Mouse (Mus musculus): Measurements from ENCODE around the gene Prpf39.

The Prpf39 gene

DNA sequence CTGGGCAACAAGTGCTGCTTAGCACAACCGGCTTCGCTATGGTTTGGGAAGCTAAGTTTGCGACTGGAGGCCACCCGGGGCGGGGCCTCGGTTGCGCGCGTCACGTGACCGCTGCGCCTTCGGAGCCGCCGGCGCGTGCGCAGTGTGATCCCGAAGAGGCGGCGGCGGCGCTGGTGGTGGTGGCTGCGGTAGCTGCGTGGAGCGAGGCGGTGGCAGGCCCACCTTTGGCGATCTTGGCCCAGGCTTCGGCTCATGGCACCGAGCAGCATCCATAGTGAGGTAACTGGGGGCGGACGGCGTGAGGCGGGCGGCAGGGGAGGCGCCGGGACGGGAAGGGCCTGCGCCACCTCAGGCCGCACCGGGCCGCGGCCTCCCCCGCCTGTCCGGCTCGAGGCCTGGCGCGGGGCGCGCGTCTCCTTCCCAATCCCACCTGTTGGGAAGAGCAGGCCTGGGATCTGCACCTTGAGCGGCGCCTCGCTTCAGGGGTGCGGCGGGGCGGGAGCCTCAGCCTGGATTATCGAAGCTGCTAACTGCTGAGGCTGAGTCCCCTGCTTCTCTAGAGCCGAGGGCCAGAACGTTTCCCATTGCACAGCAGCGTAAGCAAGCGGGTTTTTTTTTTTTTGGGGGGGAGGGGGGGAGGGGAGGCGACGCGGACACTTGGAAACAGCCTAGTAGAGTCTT is at the start of gene Prpf39:
Prpf39 (plus strand) TSS at position 144 of the 681 bp plus-strand sequence.
- DNase-seq (ENCODE audit: low spot score in 2 of 2) = peak; percentile 89 to 97

- no peak for DNase-seq (ENCODE audit: low spot score in 2 of 2)
Observed at GRCm38 (mm10) chr12:65007725-65008124, 28.4 kb upstream of the Prpf39 start.

GRCm38 (mm10) chr12:65022842-65023241 is 13.3 kb upstream of the Prpf39 start:
- no peak for DNase-seq (ENCODE audit: low spot score in 2 of 2)

DNA sequence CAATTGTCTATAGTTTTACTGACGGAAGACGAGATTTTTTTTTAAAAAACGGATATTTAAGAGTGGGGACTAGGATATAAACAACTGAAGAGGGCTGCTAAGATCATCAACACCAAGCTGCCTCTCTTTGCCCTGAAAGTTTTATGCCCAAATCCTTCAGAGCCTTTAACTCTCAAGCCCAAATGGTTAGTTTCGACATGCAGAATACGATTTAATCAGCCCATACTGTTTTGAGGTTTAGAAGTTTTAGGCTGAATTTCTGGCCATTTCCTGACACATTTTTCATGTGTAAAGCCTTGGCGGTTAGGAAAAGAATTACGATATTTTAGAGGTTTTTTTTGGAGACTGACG is 319 bp upstream of the Prpf39 start:
- DNase-seq (ENCODE audit: low spot score in 2 of 2) = no peak

DNA sequence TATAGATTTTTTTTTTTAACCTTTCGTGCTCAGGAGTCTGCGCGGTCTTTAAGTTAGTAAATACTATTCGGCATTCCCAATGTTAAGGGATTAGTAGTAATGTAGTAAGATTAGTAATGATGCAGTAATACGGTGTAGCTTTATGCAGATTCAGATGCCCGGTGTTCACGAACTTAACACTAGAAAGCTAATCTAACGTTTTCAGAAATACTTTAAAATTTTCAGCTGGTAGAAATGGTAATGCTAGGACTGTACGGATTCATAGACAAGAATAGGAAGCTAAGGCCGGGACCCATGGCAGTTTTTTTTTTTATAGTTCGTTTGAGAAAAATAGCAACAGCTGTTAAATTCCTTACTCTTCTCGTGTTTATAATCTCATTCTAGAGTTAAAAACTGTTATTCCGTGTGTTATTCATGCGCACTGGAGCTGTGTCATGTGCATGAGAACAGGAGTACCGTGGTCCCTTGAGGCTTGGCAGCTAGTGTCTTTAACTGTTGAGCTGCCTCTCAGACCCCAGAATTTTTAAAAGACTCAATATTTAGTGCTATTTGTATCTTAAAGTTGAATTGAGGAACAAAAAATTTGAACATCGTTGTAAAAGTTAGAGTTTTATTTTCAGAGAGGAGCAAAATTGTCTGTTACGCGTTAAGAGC is 886 bp downstream of the Prpf39 start:
- no peak for DNase-seq (ENCODE audit: low spot score in 2 of 2)

DNA sequence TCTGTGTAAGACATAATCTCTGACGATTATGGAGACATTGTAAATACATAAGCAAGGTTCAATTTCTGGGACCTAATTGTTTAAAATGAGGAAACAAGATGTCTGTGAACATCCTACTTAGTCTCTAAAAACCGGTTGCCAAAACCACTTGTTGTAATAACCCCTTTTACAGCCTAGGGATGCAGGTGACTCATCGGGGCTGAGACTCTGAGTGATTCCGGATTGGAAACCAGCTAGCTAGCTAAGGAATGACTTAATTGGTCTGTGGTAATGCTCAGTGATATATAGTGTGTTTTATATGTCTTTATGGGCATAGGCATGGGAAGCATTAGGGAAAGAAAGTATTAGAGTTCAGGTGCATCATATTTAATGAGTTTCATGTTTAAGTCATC is 1.4 kb downstream of the Prpf39 start:
- DNase-seq (ENCODE audit: low spot score in 2 of 2) = no peak

DNA sequence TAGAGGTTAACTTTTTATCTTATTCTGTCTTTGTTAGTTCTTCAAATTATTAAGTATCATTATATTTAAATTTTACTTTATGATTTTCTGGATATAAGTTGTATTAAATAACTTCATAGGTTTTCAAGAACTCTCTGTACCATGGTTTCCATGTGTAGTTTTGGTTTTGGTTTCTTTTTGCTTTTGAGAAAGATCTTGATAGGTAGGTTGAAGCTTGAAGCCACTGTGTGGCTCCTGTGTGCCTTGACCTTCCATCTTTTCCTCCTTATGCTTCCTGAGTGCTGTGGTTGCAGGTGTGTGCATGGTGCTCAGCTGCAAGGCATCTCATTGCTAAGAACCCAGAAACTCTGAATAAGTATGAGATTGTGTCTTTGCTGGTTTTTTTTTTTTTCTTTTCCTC is 12.7 kb downstream of the Prpf39 start:
- DNase-seq (ENCODE audit: low spot score in 2 of 2) = no peak

DNA sequence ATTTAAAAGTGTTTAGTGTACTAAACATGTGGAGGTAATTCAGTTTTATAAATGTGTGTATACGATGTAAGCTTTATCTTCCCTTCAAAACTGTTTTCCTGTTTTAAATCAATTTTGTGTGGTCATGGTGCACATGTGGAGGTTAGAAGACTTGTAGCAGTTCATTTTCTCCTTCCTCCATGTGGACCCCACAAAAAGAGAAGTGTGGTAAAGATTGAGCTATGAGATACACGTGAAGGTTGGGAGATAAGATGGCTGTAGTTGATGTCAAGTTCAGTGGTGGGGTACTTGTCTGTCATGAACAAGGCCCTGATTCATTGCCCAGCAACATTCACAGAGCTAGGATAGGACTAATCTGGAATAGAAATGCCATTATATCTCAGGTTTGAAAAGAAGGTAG is 22.1 kb downstream of the Prpf39 start:
- DNase-seq (ENCODE audit: low spot score in 2 of 2) = no peak

GRCm38 (mm10) chr12:65061082-65061481 is 24.9 kb downstream of the Prpf39 start:
- no peak for DNase-seq (ENCODE audit: low spot score in 2 of 2)

DNA sequence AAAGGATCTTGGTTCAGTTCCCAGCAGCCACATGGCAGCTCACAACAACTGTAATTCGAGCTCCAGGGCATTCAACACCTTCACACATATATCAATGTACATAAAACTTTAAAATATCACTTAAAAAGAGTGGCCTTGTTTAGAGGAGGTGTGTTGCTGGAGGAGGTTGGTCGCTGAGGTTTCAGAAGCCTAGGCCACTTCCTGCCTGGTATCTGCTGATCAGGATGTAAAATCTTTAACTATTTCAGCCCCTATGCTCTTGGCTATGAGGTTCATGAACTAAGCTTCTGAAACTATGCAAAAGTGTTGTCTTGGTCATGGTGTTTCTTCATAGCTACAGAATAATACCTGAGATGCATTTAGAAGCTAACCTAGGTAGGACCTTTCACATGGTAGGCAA is 29.1 kb downstream of the Prpf39 start:
- DNase-seq (ENCODE audit: low spot score in 2 of 2) = no peak

DNA sequence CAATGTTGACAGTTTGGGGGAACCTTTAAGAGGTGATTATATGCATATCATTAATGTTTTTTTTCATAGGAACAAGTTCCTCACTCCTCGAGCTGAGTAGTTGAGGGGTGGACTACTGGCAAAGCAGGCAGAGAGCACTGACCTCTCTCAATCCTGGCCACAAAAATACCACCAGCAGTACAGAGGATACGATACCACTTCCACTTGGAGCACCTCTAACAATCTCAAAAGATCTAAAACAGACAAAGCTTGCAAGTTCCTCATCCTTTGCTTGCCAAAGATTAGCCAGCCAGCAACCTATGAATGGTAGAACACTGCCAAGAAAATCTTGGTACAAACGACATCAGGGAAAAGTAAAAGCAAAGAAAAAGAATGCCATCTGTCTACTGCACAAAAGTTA is 30.1 kb downstream of the Prpf39 start:
- no peak for DNase-seq (ENCODE audit: low spot score in 2 of 2)

DNA sequence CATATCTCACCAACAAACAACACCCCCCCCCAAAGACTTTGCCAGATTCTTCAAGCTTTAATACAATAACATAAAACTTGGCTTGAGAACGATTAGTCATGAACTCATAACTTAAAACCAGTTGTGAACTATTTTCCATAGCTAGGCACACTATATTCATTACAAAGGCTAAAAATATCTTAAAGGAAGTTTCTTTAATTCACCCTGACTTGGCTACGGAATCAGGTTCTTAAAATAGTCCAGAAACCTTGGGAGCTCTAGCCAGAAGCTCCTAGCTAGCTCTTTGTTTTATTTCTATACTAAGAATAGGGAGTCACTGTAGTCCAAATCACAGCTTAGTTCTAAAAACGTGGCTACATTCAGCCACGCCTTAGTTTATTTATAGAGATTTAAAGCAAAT is 32.3 kb downstream of the Prpf39 start:
- DNase-seq (ENCODE audit: low spot score in 2 of 2) = no peak

DNA sequence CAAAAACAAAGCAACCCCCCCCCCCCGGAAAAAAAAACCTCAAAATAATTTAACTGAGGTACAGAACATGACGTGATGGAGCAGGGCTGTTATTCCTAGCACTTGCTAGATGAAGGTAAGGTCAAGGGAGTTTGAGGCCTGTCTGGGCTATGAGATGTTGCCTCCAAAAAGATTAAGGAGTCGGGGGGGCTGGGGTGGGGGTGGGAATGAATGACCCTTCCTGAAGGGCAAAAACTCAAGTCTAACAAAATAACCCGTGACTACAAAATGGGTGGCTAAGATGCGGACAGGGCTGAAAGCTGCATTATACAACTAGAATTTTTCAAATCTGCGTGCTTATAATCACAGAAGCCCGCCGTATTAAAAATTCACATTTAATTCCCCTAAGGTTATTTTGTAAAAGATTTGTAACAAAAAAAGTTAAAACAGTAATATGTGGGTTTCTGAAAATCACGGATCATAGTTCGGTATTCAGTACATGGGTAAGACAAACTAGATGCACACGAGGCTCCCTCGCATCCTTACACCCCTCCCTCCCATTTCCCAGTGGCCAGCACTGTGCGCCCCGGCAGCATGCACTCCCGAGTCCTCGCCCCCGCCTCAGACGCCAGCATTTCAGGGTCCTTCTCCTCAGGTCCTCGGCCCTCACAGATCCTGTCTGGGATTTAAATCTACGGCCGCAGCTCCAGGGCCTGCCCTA is 36.9 kb downstream of the Prpf39 start:
- DNase-seq (ENCODE audit: low spot score in 2 of 2) = no peak

GRCm38 (mm10) chr12:65073611-65074178 is 37.6 kb downstream of the Prpf39 start, which contains the start of gene Fkbp3:
Fkbp3 (minus strand) TSS chr12:65074007.
- peak; percentile 97 to 98 for DNase-seq (ENCODE audit: low spot score in 2 of 2)

DNA sequence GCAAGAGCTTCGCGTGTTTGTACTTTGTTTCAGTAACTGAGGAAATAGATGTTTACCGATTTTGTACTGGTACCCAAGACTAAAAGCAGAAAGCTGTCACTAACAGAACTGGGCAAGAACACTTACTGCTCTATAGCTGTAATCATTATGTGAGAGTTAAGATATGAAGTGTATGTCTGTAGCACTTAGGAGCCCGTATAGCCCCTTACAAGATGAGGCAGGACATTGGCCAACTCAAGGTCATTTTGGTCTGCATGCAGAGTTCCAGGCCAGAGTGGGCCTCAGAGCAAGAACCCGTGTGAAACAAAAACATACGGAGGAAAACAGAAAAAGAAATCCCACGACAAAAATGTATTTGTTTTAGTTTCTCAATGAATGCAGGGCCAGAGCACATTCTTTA is 38.5 kb downstream of the Prpf39 start:
- no peak for DNase-seq (ENCODE audit: low spot score in 2 of 2)

GRCm38 (mm10) chr12:65075085-65075732 is 39.1 kb downstream of the Prpf39 start, which contains the start of gene Fancm:
Fancm (plus strand) TSS chr12:65075603.
- peak; percentile 90 to 94 for DNase-seq (ENCODE audit: low spot score in 2 of 2)

DNA sequence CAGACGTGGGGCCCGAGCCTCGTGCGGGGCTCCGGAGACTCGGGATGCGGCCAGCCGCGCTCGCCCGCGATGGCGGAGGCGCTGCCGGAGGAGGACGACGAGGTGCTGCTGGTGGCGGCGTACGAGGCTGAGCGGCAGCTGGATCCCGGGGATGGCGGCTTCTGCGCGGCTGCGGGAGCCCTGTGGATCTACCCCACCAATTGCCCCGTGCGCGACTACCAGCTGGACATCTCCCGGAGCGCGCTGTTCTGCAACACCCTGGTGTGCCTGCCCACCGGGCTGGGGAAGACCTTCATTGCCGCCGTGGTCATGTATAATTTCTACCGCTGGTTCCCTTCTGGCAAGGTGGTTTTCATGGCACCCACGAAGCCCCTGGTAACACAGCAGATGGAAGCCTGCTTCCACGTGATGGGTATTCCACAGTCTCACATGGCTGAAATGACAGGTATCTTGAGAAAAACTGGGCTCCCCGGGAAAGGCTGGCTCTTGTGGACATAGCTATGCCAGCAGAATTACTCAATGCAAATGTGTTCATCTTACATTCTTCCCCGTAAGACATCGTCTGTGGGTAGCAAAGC is 39.7 kb downstream of the Prpf39 start:
- no peak for DNase-seq (ENCODE audit: low spot score in 2 of 2)

DNA sequence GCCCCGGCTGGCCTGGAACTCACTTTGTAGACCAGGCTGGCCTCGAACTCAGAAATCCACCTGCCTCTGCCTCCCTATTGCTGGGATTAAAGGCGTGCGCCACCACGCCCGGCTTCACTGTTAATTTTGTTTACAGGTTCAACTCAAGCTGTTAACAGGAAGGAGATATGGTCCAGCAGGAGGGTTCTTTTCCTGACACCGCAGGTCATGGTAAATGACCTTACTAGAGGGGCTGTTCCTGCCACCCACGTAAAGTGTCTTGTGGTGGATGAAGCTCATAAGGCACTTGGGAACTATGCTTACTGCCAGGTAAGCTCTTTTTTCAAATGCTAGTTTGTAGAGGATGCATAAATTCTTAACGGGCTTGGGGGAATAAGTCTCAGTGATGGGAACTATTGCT is 40.8 kb downstream of the Prpf39 start:
- no peak for DNase-seq (ENCODE audit: low spot score in 2 of 2)

DNA sequence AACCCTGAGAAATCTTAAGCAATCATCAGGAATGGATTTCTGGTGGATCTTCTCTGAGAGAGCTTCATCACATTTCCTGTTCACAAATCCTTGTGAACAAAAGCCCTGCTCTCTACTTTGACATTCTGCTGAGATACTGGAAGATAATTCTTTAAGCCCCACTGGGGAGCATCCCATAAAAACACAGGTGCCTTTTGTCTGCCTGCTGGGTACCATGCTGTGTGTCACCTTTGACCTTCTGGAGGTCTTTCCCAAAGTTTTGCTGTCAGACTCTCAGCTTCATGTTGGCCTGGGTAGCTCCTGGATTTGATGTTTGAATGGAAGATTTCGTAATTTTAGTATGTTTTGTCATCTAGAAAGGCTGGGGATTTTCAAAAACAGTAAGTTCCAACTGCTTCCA is 72.6 kb downstream of the Prpf39 start:
- no peak for DNase-seq (ENCODE audit: low spot score in 2 of 2)

- no peak for DNase-seq (ENCODE audit: low spot score in 2 of 2)
Observed at GRCm38 (mm10) chr12:65111503-65111902, 75.4 kb downstream of the Prpf39 start.

DNA sequence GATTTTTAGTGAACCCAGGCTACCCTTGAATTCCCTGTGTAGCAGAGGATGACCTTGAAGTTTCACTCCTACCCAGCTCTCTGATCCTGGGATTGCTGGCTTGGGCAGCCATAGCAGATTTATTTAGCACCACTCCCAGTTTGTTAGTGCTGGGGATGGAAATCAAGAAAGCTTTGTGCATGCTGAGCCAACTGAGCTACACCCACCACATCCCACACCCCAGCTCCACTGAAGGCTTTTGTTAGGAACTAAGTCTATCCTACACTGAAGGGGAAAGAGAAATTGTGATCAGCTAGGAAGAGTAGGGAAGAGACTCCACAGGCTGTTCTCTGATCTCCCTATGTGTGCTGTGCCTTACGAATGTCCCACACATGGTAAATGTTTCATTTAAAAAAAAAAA is 76.7 kb downstream of the Prpf39 start:
- no peak for DNase-seq (ENCODE audit: low spot score in 2 of 2)
